Mouse (Mus musculus): ENCODE measurements around the gene Ostc. TPM values are rescaled to one million over a fixed set of nuclear protein-coding genes. Genes with fewer than 3 reads are reported as not detected.

The Ostc gene
- polyA plus RNA-seq, 1 experiment = 39.8 TPM

DNA sequence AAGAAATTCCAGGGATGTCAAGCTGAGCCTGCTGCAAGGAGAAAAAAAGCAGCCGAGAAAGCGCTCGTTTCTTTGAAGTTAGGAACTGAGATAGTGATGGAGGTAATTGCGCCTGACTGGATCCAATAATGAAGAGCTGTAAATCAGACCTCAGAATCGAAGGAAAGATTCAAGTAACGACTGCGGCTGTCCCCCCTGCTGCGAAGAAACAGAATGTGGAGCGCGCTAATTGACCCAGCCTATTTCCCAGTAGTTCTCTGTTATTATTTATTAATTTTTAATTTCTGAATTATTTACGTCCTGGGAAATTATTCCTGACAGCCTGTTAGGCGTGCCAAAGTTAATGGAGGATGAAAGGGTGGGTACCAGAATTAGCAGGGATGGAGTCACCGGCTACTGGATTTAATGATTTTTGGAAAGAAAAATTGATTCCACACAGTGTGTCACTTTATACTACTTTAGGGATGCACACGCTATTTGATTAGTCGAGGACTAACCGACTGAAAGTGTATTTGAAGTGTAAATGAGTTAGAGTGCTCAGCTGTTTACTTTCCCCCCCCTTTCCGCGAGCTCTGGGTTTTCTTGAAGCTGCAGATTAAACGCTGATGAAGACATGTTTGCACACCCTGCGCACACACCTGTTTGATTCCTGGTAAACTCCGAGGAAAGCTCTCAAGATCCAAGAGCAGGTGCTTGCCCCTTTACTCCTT is 28.6 kb upstream of the Ostc start:
- Histone ChIP-seq H3K27ac (ENCODE audit: insufficient read depth, low read depth, low read length) (no peak overlapping the region), H3K36me3 (ENCODE audit: control insufficient read depth, insufficient read depth, low read length) (no peaks in the 10 kb centered on the region), H3K4me3 (ENCODE audit: insufficient read depth, low read depth, low read length) (no peak overlapping the region), H3K27me3 (replicated peaks; ENCODE audit: control insufficient read depth, insufficient read depth, low read length) (no peaks in the 10 kb centered on the region; the same call in 1 of the 2 replicates), H3K4me1 (ENCODE audit: control insufficient read depth, insufficient read depth, low read length) (no peaks in the 10 kb centered on the region)
- TF ChIP-seq CTCF (conservative IDR thresholded peaks at IDR 0.05; ENCODE audit: insufficient read depth, insufficient read length, low read depth, low read length) = no peak
- no peak for TF ChIP-seq POLR2A (IDR thresholded peaks at IDR 0.05; ENCODE audit: low read depth, low read length)
- 20% methylated on average over 21 of the region's 21 CpGs for WGBS
- no peak for DNase-seq

DNA sequence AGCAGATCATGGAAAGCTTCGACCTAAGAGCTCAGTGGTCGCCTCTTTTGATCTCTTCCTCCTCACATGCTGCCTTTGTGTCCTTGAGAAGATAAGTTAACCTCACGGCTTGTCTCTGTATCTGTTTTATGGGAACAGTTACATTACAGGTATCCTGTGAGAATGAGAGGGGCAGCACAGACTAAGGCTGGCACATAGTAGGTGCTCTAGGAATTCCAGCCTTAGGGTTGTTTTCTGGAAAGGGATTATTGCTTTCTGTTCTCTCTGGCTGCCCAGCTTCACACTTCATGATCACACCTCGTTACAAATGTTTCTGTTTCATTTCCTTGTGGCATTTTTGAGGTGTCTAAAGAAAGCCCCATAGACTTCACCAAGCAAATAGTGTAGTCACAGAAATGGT is 27.5 kb upstream of the Ostc start:
- no peak for DNase-seq
- 40% methylated on average over 4 of the region's 4 CpGs for WGBS
- TF ChIP-seq CTCF (conservative IDR thresholded peaks at IDR 0.05; ENCODE audit: insufficient read depth, insufficient read length, low read depth, low read length) (no peak), POLR2A (IDR thresholded peaks at IDR 0.05; ENCODE audit: low read depth, low read length) (no peak)

DNA sequence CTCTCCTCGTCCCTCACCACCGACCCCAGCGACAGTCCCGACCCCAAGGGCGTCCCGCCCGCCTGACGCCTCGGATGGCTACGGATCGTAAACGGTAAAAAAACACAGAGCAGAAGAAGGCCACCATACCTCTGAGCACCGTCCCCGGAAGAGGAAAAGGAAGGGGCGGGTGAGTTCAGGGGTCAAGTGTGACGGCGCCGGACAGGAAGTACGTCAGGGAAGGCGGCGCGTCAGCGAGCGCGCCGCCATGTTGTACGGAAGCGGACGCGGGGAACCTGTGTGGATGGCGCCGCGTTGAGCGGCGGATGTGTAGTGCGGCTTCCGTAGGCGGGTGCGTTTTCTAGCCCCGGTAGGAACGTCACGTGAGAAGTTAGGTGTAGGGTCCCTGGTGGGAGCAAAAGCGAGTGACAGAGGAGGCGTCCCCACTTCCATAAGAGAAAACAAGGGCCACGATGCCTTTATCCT is 21.0 kb upstream of the Ostc start, which contains the start of gene Rpl34:
Gene Rpl34, minus strand, starts transcription at position 210 of the 465 bp plus-strand sequence.
- H3K36me3 ChIP-seq (ENCODE audit: control insufficient read depth, insufficient read depth, low read length) = peaks cover 8% of the 10 kb centered on the region; the same call in 1 of the 2 replicates
- no peaks in the 10 kb centered on the region for H3K27me3 ChIP-seq (replicated peaks; ENCODE audit: control insufficient read depth, insufficient read depth, low read length)
- peaks cover 3% of the 10 kb centered on the region; the same call in 1 of the 2 replicates for H3K4me1 ChIP-seq (ENCODE audit: control insufficient read depth, insufficient read depth, low read length)
- TF ChIP-seq CTCF (conservative IDR thresholded peaks at IDR 0.05; ENCODE audit: insufficient read depth, insufficient read length, low read depth, low read length) (no peak), POLR2A (IDR thresholded peaks at IDR 0.05; ENCODE audit: low read depth, low read length) (peak; percentile 78)
- WGBS = under 1% methylated on average over 45 of the region's 45 CpGs
- peak within 1 kb of the TSS; percentile 97 for H3K4me3 ChIP-seq (ENCODE audit: insufficient read depth, low read depth, low read length)
- peak; percentile 97 for DNase-seq
- H3K27ac ChIP-seq (ENCODE audit: insufficient read depth, low read depth, low read length) = peak within 1 kb of the TSS; percentile 88

More for the DNA sequence above, 27.5 kb upstream of the Ostc start:
- Histone ChIP-seq H3K27ac (ENCODE audit: insufficient read depth, low read depth, low read length) (no peak overlapping the region), H3K36me3 (ENCODE audit: control insufficient read depth, insufficient read depth, low read length) (no peaks in the 10 kb centered on the region), H3K27me3 (replicated peaks; ENCODE audit: control insufficient read depth, insufficient read depth, low read length) (no peaks in the 10 kb centered on the region; the same call in 1 of the 2 replicates), H3K4me3 (ENCODE audit: insufficient read depth, low read depth, low read length) (no peak overlapping the region), H3K4me1 (ENCODE audit: control insufficient read depth, insufficient read depth, low read length) (no peaks in the 10 kb centered on the region)

DNA sequence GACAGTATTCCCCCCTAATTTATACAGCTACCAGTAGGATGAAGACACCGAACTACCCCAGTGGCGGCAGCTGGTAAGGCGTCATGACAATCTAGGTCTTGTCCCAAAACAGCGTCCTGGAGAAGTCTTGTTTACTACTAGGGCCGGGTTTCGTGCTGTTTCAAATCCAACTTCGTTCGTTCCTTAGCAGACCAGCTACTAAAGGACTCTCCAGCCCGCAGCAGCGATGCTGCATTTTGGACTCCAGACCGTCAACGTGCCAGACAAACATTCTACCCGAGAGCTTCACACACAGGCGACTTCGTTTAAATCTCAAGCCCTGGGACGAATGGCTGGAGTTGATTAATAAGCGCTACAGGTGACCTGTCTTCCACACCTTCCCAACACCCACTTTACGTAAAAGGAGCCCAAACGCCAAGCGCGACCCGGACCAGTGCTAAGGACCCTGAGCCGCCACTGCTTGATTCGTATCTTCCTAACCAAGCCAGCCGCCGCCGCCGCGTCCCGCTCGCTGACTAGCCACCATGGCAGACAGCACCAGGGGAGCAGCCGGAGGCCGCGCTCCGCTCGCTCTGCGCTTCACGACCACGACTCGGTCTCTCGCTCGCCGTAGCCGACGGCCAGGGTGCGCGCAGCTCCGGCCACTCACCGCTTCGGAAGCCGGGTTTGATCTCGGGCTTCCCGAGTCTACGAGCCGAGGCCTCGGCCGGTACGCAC is 20.4 kb upstream of the Ostc start:
- DNase-seq = peak; percentile 37
- under 1% methylated on average over 58 of the region's 58 CpGs for WGBS
- peaks cover 3% of the 10 kb centered on the region; the same call in 1 of the 2 replicates for H3K4me1 ChIP-seq (ENCODE audit: control insufficient read depth, insufficient read depth, low read length)

DNA sequence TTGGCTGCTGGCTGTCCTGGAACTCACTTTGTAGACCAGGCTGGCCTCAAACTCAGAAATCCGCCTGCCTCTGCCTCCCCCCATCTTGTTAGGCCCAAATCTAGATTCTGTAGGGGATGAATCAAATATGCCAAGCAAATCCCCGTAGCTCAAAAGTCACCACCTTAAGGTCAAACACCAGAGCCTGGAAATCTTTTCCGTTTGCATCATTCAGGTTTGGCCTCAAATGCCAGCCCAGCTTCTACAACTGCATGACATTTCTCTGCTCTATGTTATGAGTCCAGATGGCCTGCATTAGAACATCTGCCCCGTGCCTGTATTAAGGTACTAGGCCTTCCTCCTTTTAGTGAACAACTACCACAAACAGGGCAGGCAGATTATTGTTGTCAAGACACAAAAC is 18.4 kb upstream of the Ostc start:
- TF ChIP-seq POLR2A (IDR thresholded peaks at IDR 0.05; ENCODE audit: low read depth, low read length) = no peak
- TF ChIP-seq CTCF (conservative IDR thresholded peaks at IDR 0.05; ENCODE audit: insufficient read depth, insufficient read length, low read depth, low read length) = no peak
- WGBS = 73% methylated on average over 4 of the region's 4 CpGs
- H3K27ac ChIP-seq (ENCODE audit: insufficient read depth, low read depth, low read length) = no peak overlapping the region
- no peaks in the 10 kb centered on the region for H3K27me3 ChIP-seq (replicated peaks; ENCODE audit: control insufficient read depth, insufficient read depth, low read length)
- H3K36me3 ChIP-seq (ENCODE audit: control insufficient read depth, insufficient read depth, low read length) = peaks cover 8% of the 10 kb centered on the region
- H3K4me1 ChIP-seq (ENCODE audit: control insufficient read depth, insufficient read depth, low read length) = peaks cover 3% of the 10 kb centered on the region; the same call in 1 of the 2 replicates
- H3K4me3 ChIP-seq (ENCODE audit: insufficient read depth, low read depth, low read length) = no peak overlapping the region
- no peak for DNase-seq

More for the DNA sequence above, 20.4 kb upstream of the Ostc start:
- Histone ChIP-seq H3K36me3 (ENCODE audit: control insufficient read depth, insufficient read depth, low read length) (peaks cover 8% of the 10 kb centered on the region), H3K27ac (ENCODE audit: insufficient read depth, low read depth, low read length) (peak overlapping the region; percentile 88), H3K4me3 (ENCODE audit: insufficient read depth, low read depth, low read length) (peak overlapping the region; percentile 97), H3K27me3 (replicated peaks; ENCODE audit: control insufficient read depth, insufficient read depth, low read length) (no peaks in the 10 kb centered on the region)
- TF ChIP-seq CTCF (conservative IDR thresholded peaks at IDR 0.05; ENCODE audit: insufficient read depth, insufficient read length, low read depth, low read length) = 0 out of 2 replicates have a peak, but pooled peaks have one; percentile 9
- TF ChIP-seq POLR2A (IDR thresholded peaks at IDR 0.05; ENCODE audit: low read depth, low read length) = no peak

DNA sequence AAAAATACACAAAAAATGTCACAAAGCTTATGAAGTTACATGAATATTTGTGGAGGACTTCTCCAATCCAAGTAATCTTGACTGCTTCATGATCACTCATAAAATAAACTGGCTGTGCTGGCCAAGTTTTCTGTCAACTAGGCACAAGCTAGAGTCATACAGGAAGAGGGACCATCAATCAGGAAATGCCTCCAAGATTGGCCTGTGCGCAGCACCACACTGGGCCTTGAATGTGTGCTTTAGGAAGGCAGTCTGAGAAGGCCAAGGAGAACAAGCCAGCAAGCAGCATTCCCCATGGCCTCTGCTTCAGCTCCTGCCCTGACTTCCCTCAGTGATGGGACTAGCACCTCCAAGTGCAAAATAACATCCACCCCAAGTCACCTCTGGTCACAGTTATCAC is 17.8 kb upstream of the Ostc start:
- peaks cover 8% of the 10 kb centered on the region for H3K36me3 ChIP-seq (ENCODE audit: control insufficient read depth, insufficient read depth, low read length)
- peak; percentile 24 for DNase-seq
- no peak overlapping the region for H3K4me3 ChIP-seq (ENCODE audit: insufficient read depth, low read depth, low read length)
- 68% methylated on average over 1 of the region's 1 CpGs for WGBS
- no peak for TF ChIP-seq POLR2A (IDR thresholded peaks at IDR 0.05; ENCODE audit: low read depth, low read length)
- no peak for TF ChIP-seq CTCF (conservative IDR thresholded peaks at IDR 0.05; ENCODE audit: insufficient read depth, insufficient read length, low read depth, low read length)
- no peak overlapping the region for H3K27ac ChIP-seq (ENCODE audit: insufficient read depth, low read depth, low read length)
- no peaks in the 10 kb centered on the region for H3K27me3 ChIP-seq (replicated peaks; ENCODE audit: control insufficient read depth, insufficient read depth, low read length)
- peaks cover 3% of the 10 kb centered on the region; the same call in 1 of the 2 replicates for H3K4me1 ChIP-seq (ENCODE audit: control insufficient read depth, insufficient read depth, low read length)

DNA sequence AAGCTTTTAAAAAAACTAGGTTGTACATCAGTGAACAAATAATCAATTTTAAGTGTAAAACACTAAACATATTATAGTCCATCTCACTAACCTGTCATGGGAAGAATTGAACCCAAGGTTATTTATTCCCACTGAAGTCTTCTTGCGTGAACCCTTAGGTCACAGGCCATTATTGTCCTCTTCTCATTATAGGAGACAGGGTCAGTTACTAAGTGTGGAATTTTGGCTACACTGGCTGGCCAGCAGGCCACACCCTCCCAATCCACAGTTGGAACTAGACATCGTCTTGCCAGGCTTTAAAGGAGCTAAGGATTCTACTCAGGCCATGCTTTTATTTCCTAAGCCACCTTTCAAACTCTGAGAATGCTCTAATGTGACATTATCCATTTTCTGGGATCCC is 16.5 kb upstream of the Ostc start:
- Histone ChIP-seq H3K36me3 (ENCODE audit: control insufficient read depth, insufficient read depth, low read length) (peaks cover 8% of the 10 kb centered on the region), H3K27ac (ENCODE audit: insufficient read depth, low read depth, low read length) (no peak overlapping the region), H3K27me3 (replicated peaks; ENCODE audit: control insufficient read depth, insufficient read depth, low read length) (no peaks in the 10 kb centered on the region), H3K4me3 (ENCODE audit: insufficient read depth, low read depth, low read length) (no peak overlapping the region), H3K4me1 (ENCODE audit: control insufficient read depth, insufficient read depth, low read length) (no peaks in the 10 kb centered on the region)
- TF ChIP-seq POLR2A (IDR thresholded peaks at IDR 0.05; ENCODE audit: low read depth, low read length) = no peak
- TF ChIP-seq CTCF (conservative IDR thresholded peaks at IDR 0.05; ENCODE audit: insufficient read depth, insufficient read length, low read depth, low read length) = no peak
- no peak for DNase-seq
- WGBS = 57% methylated on average over 2 of the region's 2 CpGs

Data from kidney, adult 2 months (tissue).